Mouse (Mus musculus) embryonic facial prominence, embryonic 12.5 days (tissue): ENCODE data around the gene Camk2b. TPM values are rescaled to one million over a fixed set of nuclear protein-coding genes. Genes with fewer than 3 reads are reported as not detected.
"Not testable (repeated sequence)": the region's sequence is repeated elsewhere in the genome, so short reads cannot be mapped to it uniquely, and the experiment has no call there.

ENCODE experiments used
- ATAC-seq: fragments of 200-750 bp; cut with Nextera tagmentation; 2 replicates; pipeline ENCODE4 v1.8.0; 2017; ENCODE audit not compliant: insufficient number of reproducible peaks, insufficient read depth, low FRiP score, low TSS enrichment
- H3K27ac ChIP-seq: fragments of 300-500 bp; sonication (generic); 2 replicates; pipeline ENCODE4 v1.5.1; 2016; ENCODE audit warnings: mild to moderate bottlenecking
- H3K27me3 ChIP-seq: fragments of 300-500 bp; sonication (generic); 2 replicates; pipeline ENCODE4 v1.6.1; 2016; ENCODE audit warnings: mild to moderate bottlenecking, moderate library complexity
- H3K36me3 ChIP-seq: fragments of 300-500 bp; sonication (generic); 2 replicates; pipeline ENCODE4 v1.6.1; 2016; ENCODE audit warnings: mild to moderate bottlenecking
- H3K4me1 ChIP-seq: fragments of 300-500 bp; sonication (generic); 2 replicates; pipeline ENCODE4 v1.6.1; 2016
- H3K4me2 ChIP-seq: fragments of 300-500 bp; sonication (generic); replicated peaks from 2 replicates; pipeline ENCODE4 v1.6.1; 2016; ENCODE audit warnings: mild to moderate bottlenecking, moderate library complexity
- H3K4me3 ChIP-seq: fragments of 300-500 bp; sonication (generic); 2 replicates; pipeline ENCODE4 v1.5.1; 2016; ENCODE audit warnings: mild to moderate bottlenecking
- H3K9ac ChIP-seq: fragments of 300-500 bp; sonication (generic); 2 replicates; pipeline ENCODE4 v1.6.1; 2016; ENCODE audit warnings: mild to moderate bottlenecking, moderate library complexity
- H3K9me3 ChIP-seq: fragments of 300-500 bp; sonication (generic); 2 replicates; pipeline ENCODE4 v1.6.1; 2016; ENCODE audit warnings: mild to moderate bottlenecking, moderate library complexity
- WGBS: fragments of 180-500 bp; shearing (Covaris S2); methylation state at CpG from one replicate; pipeline ENCODE4 v1.1.7; 2016; 5-methylcytosine and 5-hydroxymethylcytosine counted together
- polyA plus RNA-seq: library from polyadenylated mRNA; unstranded; fragments of >200 nt; fragmentation: Nextera tagmentation; extraction: Ambion mirVana; gene quantifications from 2 replicates; pipeline ENCODE4 v1.2.1, GENCODE M21; 2016

The Camk2b gene
- polyA plus RNA-seq, 1 experiment from 2014 or later = 2.4 TPM

- 96% methylated on average over 3 of the region's 18 CpGs for WGBS
Observed at GRCm38 (mm10) chr11:6010751-6011482, 55.2 kb downstream of the Camk2b start.

GRCm38 (mm10) chr11:6007779-6008128 is 58.4 kb downstream of the Camk2b start:
- not testable (repeated sequence) for H3K4me1 ChIP-seq, ATAC-seq, H3K36me3 ChIP-seq, H3K9me3 ChIP-seq, H3K9ac ChIP-seq, H3K4me3 ChIP-seq, H3K27ac ChIP-seq
- 25% methylated on average over 10 of the region's 13 CpGs for WGBS
- peaks cover 22% of the 10 kb centered on the region for H3K27me3 ChIP-seq
- 0 out of 2 replicates have a peak overlapping the region, but pooled peaks have one; percentile 51 for H3K4me2 ChIP-seq

More at GRCm38 (mm10) chr11:6010751-6011482, 55.2 kb downstream of the Camk2b start:
- not testable (repeated sequence) for H3K4me1 ChIP-seq, H3K4me3 ChIP-seq, ATAC-seq, H3K27ac ChIP-seq, H3K36me3 ChIP-seq, H3K9ac ChIP-seq, H3K27me3 ChIP-seq, H3K4me2 ChIP-seq, H3K9me3 ChIP-seq

GRCm38 (mm10) chr11:6007010-6007778 is 59.0 kb downstream of the Camk2b start:
- H3K36me3 ChIP-seq, ATAC-seq, H3K9me3 ChIP-seq, H3K4me1 ChIP-seq, H3K9ac ChIP-seq, H3K27ac ChIP-seq: not testable (repeated sequence)
- H3K4me3 ChIP-seq = peak overlapping the region; percentile 35
- peaks cover 22% of the 10 kb centered on the region for H3K27me3 ChIP-seq
- WGBS = 6% methylated on average over 23 of the region's 49 CpGs
- H3K4me2 ChIP-seq = peak overlapping the region; percentile 51

GRCm38 (mm10) chr11:6006351-6007009 is 59.7 kb downstream of the Camk2b start:
- not testable (repeated sequence) for H3K27ac ChIP-seq, H3K9ac ChIP-seq, H3K9me3 ChIP-seq, H3K4me1 ChIP-seq, H3K36me3 ChIP-seq, ATAC-seq
- H3K4me3 ChIP-seq = peak overlapping the region; percentile 35
- 2% methylated on average over 40 of the region's 44 CpGs for WGBS
- H3K4me2 ChIP-seq = peak overlapping the region; percentile 51
- peaks cover 22% of the 10 kb centered on the region for H3K27me3 ChIP-seq

GRCm38 (mm10) chr11:6005374-6006043 is 60.7 kb downstream of the Camk2b start:
- ATAC-seq, H3K36me3 ChIP-seq, H3K27ac ChIP-seq, H3K4me3 ChIP-seq, H3K4me2 ChIP-seq, H3K9me3 ChIP-seq, H3K9ac ChIP-seq, H3K4me1 ChIP-seq: not testable (repeated sequence)
- 33% methylated on average over 1 of the region's 4 CpGs for WGBS
- peaks cover 22% of the 10 kb centered on the region for H3K27me3 ChIP-seq

- ATAC-seq = no peak
- peaks cover 16% of the 10 kb centered on the region for H3K4me1 ChIP-seq
- no peaks in the 10 kb centered on the region for H3K9me3 ChIP-seq
- no peak overlapping the region for H3K27ac ChIP-seq
- WGBS = 55% methylated on average over 2 of the region's 2 CpGs
- H3K36me3 ChIP-seq = no peaks in the 10 kb centered on the region
- H3K27me3 ChIP-seq = peaks cover 19% of the 10 kb centered on the region
- no peak overlapping the region for H3K4me2 ChIP-seq
- H3K4me3 ChIP-seq = no peak overlapping the region
- no peak overlapping the region for H3K9ac ChIP-seq
Observed at GRCm38 (mm10) chr11:6003046-6003639, 63.0 kb downstream of the Camk2b start.

- H3K4me1 ChIP-seq = peaks cover 16% of the 10 kb centered on the region
- peaks cover 19% of the 10 kb centered on the region for H3K27me3 ChIP-seq
- no peak overlapping the region for H3K9ac ChIP-seq
- H3K27ac ChIP-seq = no peak overlapping the region
- 81% methylated on average over 9 of the region's 9 CpGs for WGBS
- no peak for ATAC-seq
- no peak overlapping the region for H3K4me3 ChIP-seq
- no peak overlapping the region for H3K4me2 ChIP-seq
- H3K36me3 ChIP-seq = no peaks in the 10 kb centered on the region
- H3K9me3 ChIP-seq = no peaks in the 10 kb centered on the region
Observed at GRCm38 (mm10) chr11:6001981-6002649, 64.0 kb downstream of the Camk2b start.

- H3K36me3 ChIP-seq = no peaks in the 10 kb centered on the region
- 77% methylated on average over 14 of the region's 14 CpGs for WGBS
- H3K9me3 ChIP-seq = no peaks in the 10 kb centered on the region
- no peak overlapping the region for H3K4me2 ChIP-seq
- ATAC-seq = no peak
- H3K4me1 ChIP-seq = peaks cover 16% of the 10 kb centered on the region
- no peak overlapping the region for H3K4me3 ChIP-seq
- H3K9ac ChIP-seq = no peak overlapping the region
- H3K27ac ChIP-seq = peak overlapping the region; percentile 18; the same call in 1 of the 2 replicates
- peaks cover 19% of the 10 kb centered on the region for H3K27me3 ChIP-seq
Observed at GRCm38 (mm10) chr11:6000961-6001682, 65.0 kb downstream of the Camk2b start.

GRCm38 (mm10) chr11:5999832-6000771 is 66.1 kb downstream of the Camk2b start:
- no peak overlapping the region for H3K9ac ChIP-seq

More at GRCm38 (mm10) chr11:5999832-6000771, 66.1 kb downstream of the Camk2b start:
- Histone ChIP-seq H3K27ac (peak overlapping the region; percentile 18; the same call in 1 of the 2 replicates), H3K4me2 (no peak overlapping the region), H3K9me3 (no peaks in the 10 kb centered on the region), H3K4me3 (no peak overlapping the region), H3K27me3 (peaks cover 15% of the 10 kb centered on the region), H3K4me1 (peaks cover 16% of the 10 kb centered on the region), H3K36me3 (no peaks in the 10 kb centered on the region)
- ATAC-seq = peak; percentile 85
- WGBS = 9% methylated on average over 8 of the region's 8 CpGs
